Mouse (Mus musculus) lung, adult 2 months (tissue): ENCODE data around the gene Hopx.

Experiments used
- CTCF ChIP-seq: fragments of 200-500 bp; IDR thresholded peaks from 2 replicates; pipeline ENCODE4 v1.5.1; 2011; ENCODE audit warnings: mild to moderate bottlenecking, low read length, control low read depth; ENCODE audit not compliant: insufficient read depth
- POLR2A ChIP-seq: fragments of 200-500 bp; IDR thresholded peaks from 2 replicates; pipeline ENCODE4 v1.6.1; 2011; ENCODE audit warnings: low read depth, mild to moderate bottlenecking, control low read depth, low read length, borderline replicate concordance; ENCODE audit errors: extremely low read depth

- TF ChIP-seq CTCF: no peak
- TF ChIP-seq POLR2A: no peak
Observed at GRCm38 (mm10) chr5:77148021-77148621, 33.2 kb upstream of the Hopx start.
